Mouse (Mus musculus) hematopoietic stem cell, adult 5-6 weeks (primary cell): Measurements from ENCODE around the gene Txnrd1. TPM values are rescaled to one million over a fixed set of nuclear protein-coding genes. Genes with fewer than 3 reads are reported as not detected.
A peak's percentile ranks its signal among the peaks of the same experiment; 100 is the strongest.

ENCODE experiments used
- ATAC-seq, 2 experiments: fragments of 125-278 bp in 1 of 2; replicated peaks in 1 of 2; 2 replicates each; pipeline ENCODE4 v1.8.0; 2016 to 2017; ENCODE audit warnings: inconsistent platforms in 2 of 2, mild to moderate bottlenecking in 2 of 2, moderate number of reproducible peaks in 2 of 2, low read depth in 1 of 2, moderate TSS enrichment in 1 of 2; ENCODE audit not compliant: low FRiP score in 2 of 2, poor library complexity in 2 of 2, severe bottlenecking in 2 of 2, insufficient read depth in 1 of 2, low TSS enrichment in 1 of 2
- total RNA-seq: library from RNA; stranded (forward); fragments of 172-1452, 232-1000 nt; gene quantifications from 2 replicates; pipeline ENCODE4 v1.2.3, GENCODE M21; 2017

Txnrd1 gene
- total RNA-seq, 1 experiment from 2014 or later = 189 TPM

- peak; percentile 90 to 91 for ATAC-seq
Measured at GRCm38 (mm10) chr10:82814096-82814970, 19.4 kb upstream of the Txnrd1 start.

GRCm38 (mm10) chr10:82816441-82816840, 17.3 kb upstream of the Txnrd1 start:
- no peak for ATAC-seq

- no peak for ATAC-seq
Measured at GRCm38 (mm10) chr10:82817514-82817913, 16.2 kb upstream of the Txnrd1 start.

- ATAC-seq = no peak
Measured at GRCm38 (mm10) chr10:82817936-82818335, 15.8 kb upstream of the Txnrd1 start.

- ATAC-seq = no peak
Measured at GRCm38 (mm10) chr10:82818661-82819060, 15.1 kb upstream of the Txnrd1 start.

GRCm38 (mm10) chr10:82823108-82823778, 10.5 kb upstream of the Txnrd1 start:
- ATAC-seq = no peak

GRCm38 (mm10) chr10:82823779-82824177, 10.0 kb upstream of the Txnrd1 start:
- ATAC-seq = no peak

GRCm38 (mm10) chr10:82824541-82824940, 9.2 kb upstream of the Txnrd1 start:
- no peak for ATAC-seq

GRCm38 (mm10) chr10:82826516-82826915, 7.2 kb upstream of the Txnrd1 start:
- no peak for ATAC-seq

GRCm38 (mm10) chr10:82835898-82836297, 2.1 kb downstream of the Txnrd1 start:
- ATAC-seq = no peak

- no peak for ATAC-seq
Measured at GRCm38 (mm10) chr10:82838390-82838789, 4.6 kb downstream of the Txnrd1 start.

GRCm38 (mm10) chr10:82844090-82844489, 10.3 kb downstream of the Txnrd1 start:
- ATAC-seq = no peak

- no peak for ATAC-seq
Measured at GRCm38 (mm10) chr10:82844731-82845130, 11.0 kb downstream of the Txnrd1 start.

- no peak for ATAC-seq
Measured at GRCm38 (mm10) chr10:82847821-82848459, 14.2 kb downstream of the Txnrd1 start.

- ATAC-seq = no peak
Measured at GRCm38 (mm10) chr10:82849686-82850353, 16.1 kb downstream of the Txnrd1 start.

GRCm38 (mm10) chr10:82850354-82850752, 16.6 kb downstream of the Txnrd1 start:
- no peak for ATAC-seq

GRCm38 (mm10) chr10:82851751-82852150, 18.0 kb downstream of the Txnrd1 start:
- ATAC-seq = no peak
